Mouse (Mus musculus) ZHBTc4 (cell line): Measurements from ENCODE around the gene Ttk.

Experiments
- DNase-seq: peaks from one replicate; pipeline ENCODE4 v3.0.0-alpha.2; 2011; ENCODE audit warnings: low read depth, low spot score

Gene Ttk

DNA sequence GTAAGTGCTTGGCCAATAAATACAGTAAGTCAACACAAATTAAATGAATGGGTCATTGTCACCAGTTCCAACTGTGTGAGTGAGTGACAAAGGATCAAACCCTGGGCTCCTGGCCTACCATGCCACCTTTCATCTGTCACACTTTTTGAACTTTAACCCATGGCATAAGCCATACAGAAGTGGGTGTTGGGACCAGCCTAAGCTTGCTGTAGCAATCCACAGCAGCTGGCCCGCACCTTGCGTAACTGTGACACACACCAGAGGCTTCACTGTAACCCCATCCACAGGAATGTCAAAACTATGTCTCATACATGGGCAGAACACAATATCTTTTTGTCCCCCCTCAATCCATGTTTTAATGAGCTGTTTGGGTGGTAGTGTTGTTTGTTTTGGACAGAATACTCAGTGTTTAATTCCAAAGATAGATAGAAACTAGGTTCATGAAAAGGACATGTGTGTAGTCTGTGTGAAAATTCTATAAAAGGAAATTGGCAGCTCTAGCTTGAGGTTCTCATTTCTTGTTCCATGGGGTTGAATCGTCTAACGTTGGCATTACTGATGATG is 59.4 kb downstream of the Ttk start:
- DNase-seq, result no peak

DNA sequence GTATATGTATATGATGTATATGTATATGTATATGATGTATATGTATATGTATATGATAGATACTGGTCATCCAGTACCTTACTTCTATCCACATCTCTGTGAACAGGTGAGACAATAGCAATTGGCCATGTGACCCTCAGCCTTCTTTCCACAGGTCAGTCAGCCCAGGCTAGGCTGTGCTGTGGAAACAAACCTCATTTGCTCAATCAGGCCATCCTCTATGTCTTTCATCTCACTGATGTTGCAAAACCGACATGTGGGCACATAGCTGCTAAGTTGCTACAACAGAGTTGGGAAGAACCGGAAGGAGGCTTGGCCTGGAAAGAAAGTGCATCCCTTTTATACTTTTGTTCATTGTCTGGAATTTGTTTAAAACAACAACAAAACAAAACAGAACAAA is 67.6 kb downstream of the Ttk start:
- DNase-seq, result no peak

- DNase-seq, result no peak
Observed at GRCm38 (mm10) chr9:83905820-83906219, 71.3 kb downstream of the Ttk start.

DNA sequence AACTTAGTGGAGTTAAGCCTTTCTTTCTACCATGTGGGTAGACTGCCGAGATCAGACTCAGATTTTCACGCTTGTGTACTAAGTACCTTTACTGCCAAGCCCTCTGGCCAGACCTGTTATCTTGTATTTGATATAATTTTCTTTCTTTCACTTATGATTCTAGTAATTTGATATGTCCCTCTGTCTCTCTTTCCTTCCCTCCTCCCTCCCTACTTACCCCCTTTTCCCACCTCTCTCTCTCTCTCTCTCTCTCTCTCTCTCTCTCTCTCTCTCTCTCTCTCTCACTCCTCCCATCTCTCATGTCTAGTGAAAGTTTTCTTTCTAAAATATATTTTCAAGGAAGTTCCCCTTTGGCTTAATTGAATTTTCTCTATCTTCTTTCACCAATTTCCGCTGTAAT is 72.5 kb downstream of the Ttk start:
- DNase-seq, result no peak

- DNase-seq, result no peak
Observed at GRCm38 (mm10) chr9:83909836-83910235, 75.3 kb downstream of the Ttk start.

- no peak for DNase-seq
Observed at GRCm38 (mm10) chr9:83910926-83911325, 76.4 kb downstream of the Ttk start.
